Mouse (Mus musculus) liver (tissue): ENCODE results near the gene Neurog1.

Experiments
- DNase-seq: peaks from one replicate; pipeline ENCODE4 v3.0.0-alpha.2; 2020; ENCODE audit warnings: mixed read lengths

The Neurog1 gene

GRCm38 (mm10) chr13:56209067-56209411 lies 42.9 kb downstream of the Neurog1 start:
- DNase-seq: no peak

- DNase-seq: no peak
Observed at GRCm38 (mm10) chr13:56208225-56209066, 43.5 kb downstream of the Neurog1 start.
